Mouse (Mus musculus): ENCODE results near the gene D930048N14Rik.

DNA sequence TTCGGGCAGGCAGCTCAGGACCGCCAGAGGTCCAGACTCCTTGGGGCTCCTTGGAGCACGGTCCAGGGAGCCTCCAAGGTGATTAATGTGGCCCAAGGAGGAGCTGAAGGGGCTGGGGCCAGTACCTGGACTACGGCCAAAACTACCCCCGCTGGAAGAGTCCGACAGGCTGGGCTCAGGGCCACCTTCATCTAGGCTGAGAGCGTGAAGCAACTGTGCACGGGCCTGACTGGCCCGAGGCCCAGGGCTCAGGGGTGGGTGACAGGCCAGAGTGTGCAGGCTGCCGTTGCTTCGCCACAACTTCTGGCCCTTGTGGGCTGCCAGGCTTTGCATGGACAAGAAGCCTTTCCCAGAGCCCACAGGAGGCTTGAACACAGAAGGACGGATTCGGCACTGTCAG lies 5.5 kb upstream of the D930048N14Rik start:
- TF ChIP-seq POLR2A (IDR thresholded peaks at IDR 0.05; ENCODE audit: borderline replicate concordance, insufficient read depth, low read length), result no peak
- TF ChIP-seq CTCF (IDR thresholded peaks at IDR 0.05; ENCODE audit: borderline replicate concordance, insufficient read depth, low read depth, low read length), result no peak
